Comparison of ENCODE assay signal across 8 mouse cellular contexts in the genomic region with DNA sequence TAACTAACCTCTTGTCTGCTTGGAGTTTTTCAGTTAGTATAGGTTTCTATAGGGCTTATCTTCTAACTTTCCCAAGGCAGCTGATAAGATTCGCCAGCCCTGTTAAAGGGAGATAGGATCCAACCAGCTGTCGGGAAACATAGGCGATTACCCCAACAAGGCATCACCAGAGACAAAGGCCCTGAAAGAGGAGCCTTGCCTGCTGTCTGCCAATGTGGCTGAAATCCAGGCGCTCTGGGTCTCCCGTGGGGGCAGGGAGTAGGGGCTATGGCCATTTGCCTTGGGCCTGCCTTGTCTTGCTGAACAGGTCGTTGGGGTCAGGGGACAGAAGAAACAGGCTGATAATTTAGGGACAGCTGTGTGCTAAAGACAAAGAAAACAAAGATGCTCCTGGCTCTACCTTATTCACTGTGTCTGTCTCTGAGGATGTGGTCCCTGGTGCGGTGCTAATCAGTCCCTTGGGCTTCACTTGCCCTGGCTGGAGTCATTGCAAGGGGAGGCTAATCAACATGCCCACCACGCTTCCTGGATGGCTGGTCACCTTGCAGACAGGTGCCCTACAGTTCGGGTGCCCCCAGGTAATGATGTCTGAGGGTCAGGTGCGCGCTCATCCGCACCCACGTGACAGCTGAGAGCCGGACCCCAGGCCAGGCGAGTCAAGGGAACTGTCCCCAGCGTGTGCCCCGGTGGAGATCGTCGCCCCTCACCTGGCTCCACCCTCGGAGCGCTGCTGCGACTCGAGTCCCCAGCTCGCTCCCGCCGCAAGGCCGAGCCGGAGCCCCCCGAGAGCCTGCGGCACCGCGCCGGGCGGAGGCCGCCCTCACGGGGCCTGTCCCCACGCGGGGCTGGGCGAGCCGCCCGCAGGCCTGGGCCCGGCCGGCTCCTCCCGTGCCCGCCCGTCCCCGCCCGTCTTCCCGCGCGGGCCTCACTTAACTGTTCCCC. TPM values are rescaled to one million over a fixed set of nuclear protein-coding genes. Genes with fewer than 3 reads are reported as not detected.
DNase-seq lines count a peak whose midpoint lies in the region; ATAC-seq and TF ChIP-seq lines count a peak whose summit lies in the region.

No protein-coding gene starts in this region.

- H3K27ac ChIP-seq in heart, postnatal 0 days (ENCODE audit: low read depth): peak overlapping the region; percentile 80

- peak; percentile 18 for ATAC-seq in frontal cortex, adult (ENCODE audit: low TSS enrichment)
- ATAC-seq in erythroblast, adult 5-6 weeks (replicated peaks; ENCODE audit: low FRiP score, poor library complexity, severe bottlenecking): peak; percentile 68
- peak; percentile 83 for ATAC-seq in heart, postnatal 0 days (ENCODE audit: insufficient read depth, low read depth)
- peak; percentile 53 for ATAC-seq in megakaryocyte-erythroid progenitor cell, adult 5-6 weeks (replicated peaks; ENCODE audit: low FRiP score, low TSS enrichment, poor library complexity, severe bottlenecking)

- no peaks in the 10 kb centered on the region for H3K9me3 ChIP-seq in heart, postnatal 0 days (replicated peaks; ENCODE audit: control insufficient read depth, low read length)

- H3K36me3 ChIP-seq in heart, postnatal 0 days (replicated peaks; ENCODE audit: control insufficient read depth, insufficient read depth, low read length): no peaks in the 10 kb centered on the region

- peaks cover 10% of the 10 kb centered on the region; the same call in 1 of the 2 replicates for H3K4me1 ChIP-seq in heart, postnatal 0 days (ENCODE audit: control insufficient read depth, insufficient read depth)

- H3K4me2 ChIP-seq in heart, postnatal 0 days (ENCODE audit: low read depth, low read length): peak overlapping the region; percentile 75

- no peak for TF ChIP-seq EP300 in heart, postnatal 0 days (IDR thresholded peaks at IDR 0.05; ENCODE audit: low read depth)

- peak overlapping the region; percentile 69 for H3K4me3 ChIP-seq in heart, postnatal 0 days (ENCODE audit: low read depth, low read length)

- no peak for DNase-seq in frontal cortex, postnatal 14 days (ENCODE audit: low spot score in 2 of 2)
- DNase-seq in brain, adult 2 months (ENCODE audit: low read depth, low spot score): peak; percentile 73
- DNase-seq in heart, postnatal 0 days (ENCODE audit: low spot score): no peak
- DNase-seq in layer of hippocampus, postnatal 36 days: peak; percentile 52 to 60
- DNase-seq in right cerebral cortex, postnatal 4 days: peak; percentile 58

- H3K9ac ChIP-seq in heart, postnatal 0 days (replicated peaks; ENCODE audit: low read depth, low read length): peak overlapping the region; percentile 93

- no peaks in the 10 kb centered on the region for H3K27me3 ChIP-seq in heart, postnatal 0 days (ENCODE audit: control insufficient read depth, insufficient read depth, low read length)

- WGBS in heart, postnatal 0 days: 4% methylated on average over 36 of the region's 51 CpGs

- TF ChIP-seq CTCF in heart, postnatal 0 days (IDR thresholded peaks at IDR 0.05; ENCODE audit: low read depth): no peak

RNA-seq across cellular contexts. Expression of gene Mvb12b, which starts 1.1 kb away (rescaled TPM):
- 20.3 and 23.8 TPM in 2 replicates for total RNA-seq in erythroblast, adult 5-6 weeks (2015; ENCODE audit: low replicate concordance)
- 17.1 and 17.3 TPM in 2 replicates for total RNA-seq in erythroblast, adult 5-6 weeks (2017; ENCODE audit: low replicate concordance)
- total RNA-seq in heart, postnatal 0 days (2014; rRNA removed; ENCODE audit: low replicate concordance): 24.7 and 38.7 TPM in 2 replicates
- polyA plus RNA-seq in heart, postnatal 0 days (2015; fragmentation: Nextera tagmentation; extraction: Ambion mirVana): 7.7 and 8.7 TPM in 2 replicates
- 10 to 100 TPM; 91.3 to 91.5 TPM for total RNA-seq in layer of hippocampus, postnatal 36 days (2021)
- 43.6 and 57.1 TPM in 2 replicates for total RNA-seq in megakaryocyte-erythroid progenitor cell, adult 5-6 weeks (2014; fragmentation: Nextera tagmentation)
- 11.3 and 15.2 TPM in 2 replicates for total RNA-seq in megakaryocyte-erythroid progenitor cell, adult 5-6 weeks (2017)

Comparison
In these comparisons a context has a peak if more than half of its experiments do, and no peak if none do; other contexts are left out.
1. ATAC-seq: peak in every context shown above with its lines; median percentile 83 in heart, postnatal 0 days; 68 in erythroblast, adult 5-6 weeks; 53 in megakaryocyte-erythroid progenitor cell, adult 5-6 weeks; 18 in frontal cortex, adult.
2. DNase-seq: peak in brain, adult 2 months (single experiment), layer of hippocampus, postnatal 36 days (2 of 2) and right cerebral cortex, postnatal 4 days (single experiment); none in frontal cortex, postnatal 14 days (0 of 2) and heart, postnatal 0 days (single experiment).